Mouse (Mus musculus) right cerebral cortex, adult 18-20 months (tissue): ENCODE results near the gene Pygb.

Experiments used
- DNase-seq: peaks from one replicate; pipeline ENCODE4 v3.0.0; 2022; ENCODE audit warnings: mixed read lengths

Gene Pygb

DNA sequence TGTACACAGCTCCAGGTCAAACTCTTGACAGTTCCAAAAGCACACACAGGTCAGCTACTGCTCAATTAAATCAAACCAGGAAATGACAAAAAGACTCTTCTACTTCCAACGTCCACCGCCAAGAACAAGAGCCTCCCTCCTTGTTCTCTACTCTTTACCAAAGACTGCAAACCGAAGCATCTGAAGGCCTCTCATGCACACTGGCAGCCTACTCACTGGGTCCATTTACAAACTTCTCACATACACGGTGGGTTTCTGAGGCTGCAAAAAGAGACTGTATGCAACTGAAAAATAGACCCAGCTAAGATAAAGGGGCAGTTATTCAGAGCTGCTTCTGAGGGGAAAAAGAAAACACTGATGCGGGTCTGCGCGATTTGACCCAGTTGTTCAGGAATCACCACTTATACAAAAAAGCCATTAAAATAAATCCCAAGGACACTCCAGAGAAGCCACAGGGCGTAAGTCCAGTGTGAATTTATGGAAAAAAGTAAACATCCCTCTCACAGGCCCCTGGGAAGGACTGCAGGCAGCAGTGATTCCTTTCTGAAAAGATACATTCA is 61.0 kb downstream of the Pygb start:
- DNase-seq = no peak

DNA sequence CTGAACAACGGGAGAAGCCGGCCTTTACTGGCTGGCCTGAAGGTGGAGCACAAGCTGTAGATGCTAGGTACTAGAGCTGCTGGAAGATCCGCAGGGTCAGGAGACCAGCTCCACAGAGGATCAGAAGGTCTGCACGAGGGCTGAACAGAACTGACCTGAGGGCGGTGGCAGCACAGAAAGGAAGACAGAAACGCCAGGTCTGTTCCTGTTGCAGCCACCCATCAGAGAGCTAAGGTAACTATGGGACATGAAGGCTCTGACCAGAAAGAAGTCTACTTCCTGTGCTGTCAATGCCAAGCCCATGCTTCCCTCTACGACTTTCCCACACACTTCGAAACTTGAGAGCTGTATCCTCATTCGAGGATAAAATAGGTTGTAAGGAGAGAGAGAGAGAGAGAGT is 64.7 kb downstream of the Pygb start:
- DNase-seq = no peak

DNA sequence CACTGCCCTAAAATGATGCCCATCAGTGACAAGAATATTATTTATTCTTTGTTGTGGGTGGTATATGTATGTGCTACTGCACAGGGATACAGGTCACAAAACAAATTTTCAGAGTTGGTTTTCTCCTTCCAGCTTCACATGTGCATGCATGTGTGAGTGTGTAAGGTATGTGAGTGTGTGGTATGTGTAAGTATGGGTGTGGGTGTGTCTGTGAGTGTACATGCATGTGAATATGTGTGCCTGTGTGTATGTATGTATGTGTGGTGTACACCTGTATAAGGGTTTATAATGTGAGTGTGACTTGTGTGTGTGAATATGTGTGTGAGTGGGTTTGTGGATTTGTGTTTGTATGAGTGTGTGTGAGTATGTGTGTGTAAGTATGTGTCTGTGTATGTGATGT is 68.7 kb downstream of the Pygb start:
- no peak for DNase-seq

DNA sequence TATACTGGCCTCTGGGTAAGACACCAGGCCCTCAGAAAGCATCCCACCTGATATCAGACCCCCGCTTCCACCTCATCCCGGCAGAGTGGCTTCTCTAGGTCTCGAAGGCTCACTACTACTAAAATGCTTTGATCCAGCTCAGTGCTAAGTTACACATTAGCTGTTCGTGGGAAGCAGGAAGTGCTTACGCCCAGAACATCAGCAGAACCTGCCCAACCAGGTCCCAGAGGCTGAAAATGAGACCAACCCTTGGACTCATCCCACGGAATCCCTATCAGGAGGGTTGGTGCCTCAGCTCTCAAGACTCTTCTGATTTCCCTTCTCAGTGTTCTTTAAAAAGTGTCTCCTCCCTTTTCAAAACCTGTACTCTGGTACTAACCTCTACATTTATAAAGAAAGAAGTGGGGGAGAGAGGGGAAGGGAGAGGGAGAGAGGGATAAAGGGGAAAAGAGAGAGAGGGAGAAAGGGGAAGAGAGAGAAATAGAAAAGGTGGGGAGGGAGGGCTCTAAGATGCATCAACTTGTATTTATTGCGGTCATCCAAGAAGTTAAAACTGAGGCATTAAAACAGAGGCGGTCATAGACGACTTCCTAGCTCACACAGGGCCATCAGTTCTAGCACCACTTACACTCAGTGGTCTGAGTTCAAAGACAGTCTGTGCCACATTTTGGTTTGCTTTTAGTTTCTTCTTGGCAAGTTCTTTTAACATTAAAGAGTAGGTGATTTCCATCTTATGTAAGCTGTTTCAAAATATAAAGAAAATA is 72.4 kb downstream of the Pygb start:
- no peak for DNase-seq

DNA sequence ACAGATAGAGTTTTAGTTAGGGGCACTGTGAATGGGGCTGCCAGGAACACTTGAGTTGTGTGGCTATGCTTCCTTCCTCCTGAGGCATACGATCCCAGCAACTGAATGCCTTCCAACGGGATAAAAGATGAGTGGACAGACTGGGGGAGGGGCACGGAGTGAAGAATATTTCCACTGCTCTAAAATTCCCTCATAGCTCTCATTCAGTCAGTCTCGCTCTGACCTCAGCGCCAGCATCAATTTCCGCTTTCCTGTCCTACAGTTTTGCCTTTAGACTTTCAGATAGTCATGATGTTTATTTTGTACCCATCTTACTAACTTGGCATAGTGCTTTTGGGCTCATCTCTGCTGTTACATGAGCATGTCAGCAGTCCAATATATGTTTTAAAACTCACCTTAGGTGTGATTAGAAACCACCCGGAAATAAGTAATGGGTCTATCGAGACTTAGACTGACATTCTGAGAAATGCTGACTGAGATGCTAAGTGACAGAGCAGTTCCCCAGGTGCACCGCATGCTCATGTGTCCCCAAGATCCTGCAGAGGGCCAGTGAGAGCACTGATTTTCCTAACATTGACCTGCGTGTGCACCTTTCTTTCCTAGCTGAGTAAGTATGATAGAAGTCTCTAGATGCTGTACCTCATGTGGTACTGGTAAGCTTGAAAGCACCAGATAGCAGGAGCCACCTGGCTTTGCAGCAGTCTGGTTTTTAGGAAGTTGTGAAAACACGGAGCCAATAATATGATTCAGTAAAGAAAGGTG is 73.4 kb downstream of the Pygb start:
- DNase-seq = no peak

DNA sequence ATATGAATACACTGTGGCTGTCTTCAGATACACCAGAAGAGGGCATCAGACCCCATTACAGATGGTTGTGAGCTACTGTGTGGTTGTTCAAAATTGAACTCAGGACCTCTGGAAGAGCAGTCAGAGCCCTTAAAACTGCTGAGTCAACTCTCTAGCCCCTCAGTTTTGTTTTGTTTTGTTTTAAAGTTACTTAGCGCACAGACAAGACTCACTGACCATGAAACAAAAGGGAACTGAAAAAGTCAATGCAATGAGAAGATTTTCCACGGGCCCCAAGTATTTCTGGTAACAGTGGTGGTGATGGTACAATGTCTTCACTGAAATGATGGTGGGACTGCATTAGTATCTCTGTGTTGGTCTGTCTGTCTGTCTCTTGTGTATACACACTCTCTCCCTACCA is 74.6 kb downstream of the Pygb start:
- DNase-seq = no peak

DNA sequence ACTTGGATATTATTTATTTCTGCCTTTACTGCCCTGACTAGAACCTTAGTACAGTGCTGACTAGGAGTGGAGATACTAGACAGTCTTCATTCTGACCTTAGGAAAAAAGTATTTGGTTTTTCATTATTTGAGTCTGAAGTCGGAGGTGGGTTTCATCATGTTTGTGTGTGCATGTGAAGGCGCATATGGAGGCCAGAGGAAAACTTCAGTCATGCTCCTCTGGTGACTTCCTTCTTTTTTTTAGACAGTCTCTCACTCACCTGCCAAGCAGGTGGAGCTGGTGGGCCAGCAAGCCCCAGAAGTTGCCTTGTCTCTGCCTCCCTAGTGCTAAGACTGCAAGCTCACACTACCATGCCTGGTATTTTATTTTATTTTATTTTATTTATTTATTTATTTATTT is 80.5 kb downstream of the Pygb start:
- no peak for DNase-seq

DNA sequence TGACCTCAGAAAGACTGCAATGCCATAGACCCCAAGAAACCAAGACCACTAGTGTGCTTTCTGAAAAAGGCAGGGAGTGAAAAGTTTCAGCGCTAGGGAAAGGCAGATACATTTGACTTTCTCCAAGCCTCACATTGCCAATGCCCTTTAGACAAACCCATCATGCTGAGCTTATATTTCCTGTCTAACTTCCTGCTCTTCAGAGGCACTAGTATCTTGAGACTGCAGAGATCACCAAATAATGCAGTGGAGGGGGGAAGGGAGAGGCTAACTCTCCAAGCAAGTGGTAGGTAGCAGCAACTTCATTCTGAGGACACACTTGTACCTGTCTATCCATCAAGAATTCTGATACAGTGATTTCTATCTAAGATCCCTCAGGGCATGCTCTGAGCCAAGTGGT is 82.9 kb downstream of the Pygb start:
- no peak for DNase-seq

DNA sequence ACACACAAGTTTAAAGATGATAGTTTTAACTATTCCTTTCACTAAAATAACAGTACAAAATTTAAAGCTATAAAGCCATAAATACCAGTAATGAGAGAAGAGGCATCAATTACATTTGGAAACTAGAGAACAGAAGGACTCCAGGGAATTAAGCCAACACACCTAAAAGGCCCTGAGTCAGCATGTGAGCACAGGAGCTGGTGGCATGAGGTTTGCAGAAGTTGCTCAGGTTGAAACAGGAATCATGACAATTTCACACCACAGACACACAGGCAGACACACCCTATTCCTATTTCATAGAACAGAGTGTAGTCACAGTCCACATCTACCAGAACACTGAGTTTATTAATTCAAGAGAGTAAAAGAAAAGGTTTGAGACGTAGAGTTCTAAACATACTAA is 88.0 kb downstream of the Pygb start:
- no peak for DNase-seq

DNA sequence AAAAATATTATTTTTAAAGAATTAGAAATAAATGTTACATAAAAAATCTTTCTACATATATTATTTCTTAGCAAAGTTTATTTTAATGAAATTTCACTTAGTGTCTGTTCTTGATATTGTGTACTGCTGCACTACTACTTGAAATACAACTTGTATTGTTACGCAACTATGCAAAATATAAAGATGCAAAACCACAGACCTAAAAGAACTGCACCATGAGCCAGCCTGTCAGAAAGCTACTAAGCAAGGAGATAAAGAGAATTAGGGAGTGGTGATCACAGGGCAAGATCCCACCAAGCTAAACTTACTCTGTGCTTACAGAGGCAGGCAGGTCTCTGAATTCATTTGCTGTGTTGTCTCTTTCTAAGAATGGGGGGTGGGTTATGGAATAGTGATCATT is 88.7 kb downstream of the Pygb start:
- DNase-seq = no peak

DNA sequence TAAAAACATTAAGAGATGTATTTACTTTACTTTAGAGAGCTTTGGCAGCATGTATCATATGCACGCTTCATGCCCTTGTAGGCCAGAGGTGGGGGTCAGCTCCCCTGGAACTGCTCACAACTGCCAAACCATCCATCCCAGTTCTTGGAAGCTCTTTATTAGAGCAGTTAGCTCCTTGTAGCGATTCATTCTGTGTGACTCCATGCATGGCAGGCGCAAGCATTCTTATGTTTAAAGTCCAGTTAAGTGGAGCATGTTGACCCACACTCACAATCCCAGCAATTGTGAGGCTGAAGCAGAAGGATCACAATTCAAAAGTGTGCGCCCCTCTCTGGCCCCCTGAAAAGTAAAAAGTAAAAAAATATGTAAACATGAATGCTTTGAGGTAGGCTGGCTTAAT is 91.0 kb downstream of the Pygb start:
- DNase-seq = no peak
